Mouse (Mus musculus) forebrain, embryonic 14.5 days (tissue): ENCODE results near the gene Hoxd4. TPM values are rescaled to one million over a fixed set of nuclear protein-coding genes. Genes with fewer than 3 reads are reported as not detected.

Experiments
- ATAC-seq: fragments of 200-750 bp; cut with Nextera tagmentation; 2 replicates; pipeline ENCODE4 v1.8.0; 2017; ENCODE audit warnings: mild to moderate bottlenecking, moderate library complexity
- DNase-seq: peaks from one replicate; pipeline ENCODE4 v3.0.0-alpha.2; 2015; ENCODE audit warnings: low spot score
- H3K27ac ChIP-seq: fragments of 300-500 bp; sonication (generic); 2 replicates; pipeline ENCODE4 v1.5.1; 2014; ENCODE audit warnings: low read depth, mild to moderate bottlenecking, control low read depth, low read length, moderate library complexity
- H3K27me3 ChIP-seq: fragments of 300-500 bp; sonication (generic); replicated peaks from 2 replicates; pipeline ENCODE4 v1.6.1; 2014; ENCODE audit warnings: low read length, control low read depth, mixed read lengths; ENCODE audit not compliant: control insufficient read depth, insufficient read depth
- H3K36me3 ChIP-seq: fragments of 300-500 bp; sonication (generic); 2 replicates; pipeline ENCODE4 v1.6.1; 2014; ENCODE audit warnings: low read length, control low read depth; ENCODE audit not compliant: control insufficient read depth, insufficient read depth
- H3K4me1 ChIP-seq: fragments of 300-500 bp; sonication (generic); 2 replicates; pipeline ENCODE4 v1.6.1; 2014; ENCODE audit warnings: antibody characterized with exemption, low read length, control low read depth; ENCODE audit not compliant: control insufficient read depth, insufficient read depth
- H3K4me2 ChIP-seq: fragments of 300-500 bp; sonication (generic); 2 replicates; pipeline ENCODE4 v1.6.1; 2014; ENCODE audit warnings: mild to moderate bottlenecking, control low read depth, low read length
- H3K4me3 ChIP-seq: fragments of 300-500 bp; sonication (generic); 2 replicates; pipeline ENCODE4 v1.5.1; 2014; ENCODE audit warnings: low read depth, low read length, control low read depth
- H3K9ac ChIP-seq: fragments of 300-500 bp; sonication (generic); 2 replicates; pipeline ENCODE4 v1.6.1; 2014; ENCODE audit warnings: mild to moderate bottlenecking, low read length, control low read depth, moderate library complexity
- H3K9me3 ChIP-seq: fragments of 300-500 bp; sonication (generic); replicated peaks from 2 replicates; pipeline ENCODE4 v1.6.1; 2016; ENCODE audit warnings: low read length, control low read depth, mixed read lengths; ENCODE audit not compliant: control insufficient read depth
- WGBS: fragments of 180-500 bp; shearing (Covaris S2); extraction: QIAGEN DNeasy Blood & Tissue Kit; methylation state at CpG from one replicate; pipeline ENCODE4 v1.1.7; 2014; 5-methylcytosine and 5-hydroxymethylcytosine counted together
- polyA plus RNA-seq: library from polyadenylated mRNA; unstranded; fragments of >200 nt; fragmentation: Nextera tagmentation; extraction: Ambion mirVana; gene quantifications from 2 replicates; pipeline ENCODE4 v1.2.1, GENCODE M21; 2014

Hoxd4 gene
- polyA plus RNA-seq, 1 experiment from 2014 or later: not detected

GRCm38 (mm10) chr2:74739869-74740268, 28.1 kb downstream of the Hoxd4 start:
- DNase-seq (no peak), ATAC-seq (no peak)
- H3K27ac ChIP-seq: no peak overlapping the region
- H3K9me3 ChIP-seq: no peaks in the 10 kb centered on the region
- H3K36me3 ChIP-seq: no peaks in the 10 kb centered on the region
- no peak overlapping the region for H3K9ac ChIP-seq
- peaks cover 97% of the 10 kb centered on the region for H3K27me3 ChIP-seq
- H3K4me2 ChIP-seq: no peak overlapping the region
- WGBS: 2% methylated on average over 14 of the region's 14 CpGs
- peaks cover 4% of the 10 kb centered on the region; the same call in 1 of the 2 replicates for H3K4me1 ChIP-seq
- no peak overlapping the region for H3K4me3 ChIP-seq

- ATAC-seq (no peak), DNase-seq (no peak)
- under 1% methylated on average over 43 of the region's 43 CpGs for WGBS
- Histone ChIP-seq H3K9me3 (no peaks in the 10 kb centered on the region), H3K27me3 (peaks cover 97% of the 10 kb centered on the region), H3K27ac (no peak overlapping the region), H3K4me2 (no peak overlapping the region), H3K4me1 (peaks cover 4% of the 10 kb centered on the region; the same call in 1 of the 2 replicates), H3K9ac (no peak overlapping the region), H3K4me3 (no peak overlapping the region), H3K36me3 (no peaks in the 10 kb centered on the region)
Measured at GRCm38 (mm10) chr2:74740311-74741091, 28.8 kb downstream of the Hoxd4 start.

GRCm38 (mm10) chr2:74741252-74741978, 29.7 kb downstream of the Hoxd4 start:
- ATAC-seq (no peak), DNase-seq (no peak)
- H3K4me3 ChIP-seq: no peak overlapping the region
- no peaks in the 10 kb centered on the region for H3K4me1 ChIP-seq
- WGBS: 21% methylated on average over 2 of the region's 3 CpGs
- no peak overlapping the region for H3K9ac ChIP-seq
- H3K27ac ChIP-seq: no peak overlapping the region
- H3K9me3 ChIP-seq: no peaks in the 10 kb centered on the region
- H3K36me3 ChIP-seq: no peaks in the 10 kb centered on the region
- peaks cover 97% of the 10 kb centered on the region for H3K27me3 ChIP-seq
- H3K4me2 ChIP-seq: no peak overlapping the region

GRCm38 (mm10) chr2:74741979-74742277, 30.2 kb downstream of the Hoxd4 start:
- DNase-seq (no peak), ATAC-seq (no peak)
- Histone ChIP-seq H3K4me2 (no peak overlapping the region), H3K4me3 (no peak overlapping the region), H3K36me3 (no peaks in the 10 kb centered on the region), H3K9me3 (no peaks in the 10 kb centered on the region), H3K9ac (no peak overlapping the region), H3K27me3 (peaks cover 97% of the 10 kb centered on the region), H3K27ac (no peak overlapping the region), H3K4me1 (no peaks in the 10 kb centered on the region)

GRCm38 (mm10) chr2:74745540-74746297, 34.0 kb downstream of the Hoxd4 start:
- Histone ChIP-seq H3K9ac (no peak overlapping the region), H3K27me3 (peaks cover 97% of the 10 kb centered on the region), H3K4me3 (no peak overlapping the region), H3K9me3 (no peaks in the 10 kb centered on the region), H3K4me2 (no peak overlapping the region), H3K4me1 (peaks cover 5% of the 10 kb centered on the region; the same call in 1 of the 2 replicates), H3K36me3 (no peaks in the 10 kb centered on the region), H3K27ac (no peak overlapping the region)
- DNase-seq (no peak), ATAC-seq (no peak)
- 2% methylated on average over 6 of the region's 6 CpGs for WGBS

GRCm38 (mm10) chr2:74746298-74746921, 34.7 kb downstream of the Hoxd4 start:
- H3K36me3 ChIP-seq: no peaks in the 10 kb centered on the region
- ATAC-seq (no peak; the same call in 1 of the 2 replicates), DNase-seq (no peak)
- H3K4me3 ChIP-seq: no peak overlapping the region
- H3K4me2 ChIP-seq: no peak overlapping the region
- WGBS: under 1% methylated on average over 57 of the region's 58 CpGs
- no peaks in the 10 kb centered on the region for H3K9me3 ChIP-seq
- peaks cover 97% of the 10 kb centered on the region for H3K27me3 ChIP-seq
- peaks cover 5% of the 10 kb centered on the region; the same call in 1 of the 2 replicates for H3K4me1 ChIP-seq
- H3K9ac ChIP-seq: no peak overlapping the region
- no peak overlapping the region for H3K27ac ChIP-seq

GRCm38 (mm10) chr2:74747006-74747405, 35.3 kb downstream of the Hoxd4 start:
- Histone ChIP-seq H3K4me3 (no peak overlapping the region), H3K27ac (no peak overlapping the region), H3K4me1 (peaks cover 5% of the 10 kb centered on the region; the same call in 1 of the 2 replicates), H3K9me3 (no peaks in the 10 kb centered on the region), H3K4me2 (no peak overlapping the region), H3K27me3 (peaks cover 97% of the 10 kb centered on the region), H3K36me3 (no peaks in the 10 kb centered on the region), H3K9ac (no peak overlapping the region)
- under 1% methylated on average over 22 of the region's 24 CpGs for WGBS
- ATAC-seq (no peak), DNase-seq (no peak)

GRCm38 (mm10) chr2:74747661-74748141, 36.0 kb downstream of the Hoxd4 start:
- Histone ChIP-seq H3K4me2 (no peak overlapping the region), H3K9me3 (no peaks in the 10 kb centered on the region), H3K4me1 (peaks cover 6% of the 10 kb centered on the region; the same call in 1 of the 2 replicates), H3K9ac (no peak overlapping the region), H3K27me3 (peaks cover 97% of the 10 kb centered on the region), H3K4me3 (no peak overlapping the region), H3K27ac (no peak overlapping the region), H3K36me3 (no peaks in the 10 kb centered on the region)
- 4% methylated on average over 11 of the region's 11 CpGs for WGBS
- ATAC-seq (no peak), DNase-seq (no peak)
